Mouse (Mus musculus) frontal cortex, postnatal 36 days (tissue): ENCODE measurements around the gene Elovl5.
"Not testable (repeated sequence)": the region's sequence is repeated elsewhere in the genome, so short reads cannot be mapped to it uniquely, and the experiment has no call there.

Experiments
- DNase-seq, 2 experiments: peaks; one replicate each; pipeline ENCODE4 v3.0.0; 2022; ENCODE audit warnings: low spot score in 2 of 2

Elovl5 gene

DNA sequence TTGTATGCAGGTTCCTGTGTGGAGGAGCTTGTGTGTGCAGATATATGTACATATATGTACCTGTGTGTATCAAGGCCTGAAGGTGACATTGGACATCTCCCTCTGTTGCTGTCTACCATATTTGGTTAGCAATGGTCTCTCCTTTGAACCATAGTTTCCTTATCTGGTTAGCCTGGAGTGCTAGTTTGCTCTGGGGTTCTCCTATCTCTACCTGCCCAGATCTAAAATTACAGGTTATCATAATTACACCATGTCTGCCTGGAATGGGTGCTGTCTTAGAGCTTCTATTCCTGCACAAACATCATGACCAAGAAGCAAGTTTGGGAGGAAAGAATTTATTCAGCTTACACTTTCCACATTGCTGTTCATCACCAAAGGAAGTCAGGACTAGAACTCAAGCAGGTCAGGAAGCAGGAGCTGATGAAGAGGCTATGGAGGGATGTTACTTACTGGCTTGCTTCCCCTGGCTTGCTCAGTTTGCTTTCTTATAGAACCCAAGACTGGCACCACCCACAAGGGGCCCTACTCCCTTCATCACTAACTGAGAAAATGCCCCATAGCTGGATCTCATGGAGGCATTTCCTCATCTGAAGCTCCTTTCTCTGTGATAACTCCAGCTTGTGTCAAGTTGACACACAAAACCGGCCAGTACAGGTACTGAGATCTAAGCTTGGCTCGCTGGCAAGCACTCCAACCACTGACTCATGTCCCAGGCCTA is 76.5 kb downstream of the Elovl5 start:
- DNase-seq: not testable (repeated sequence)

DNA sequence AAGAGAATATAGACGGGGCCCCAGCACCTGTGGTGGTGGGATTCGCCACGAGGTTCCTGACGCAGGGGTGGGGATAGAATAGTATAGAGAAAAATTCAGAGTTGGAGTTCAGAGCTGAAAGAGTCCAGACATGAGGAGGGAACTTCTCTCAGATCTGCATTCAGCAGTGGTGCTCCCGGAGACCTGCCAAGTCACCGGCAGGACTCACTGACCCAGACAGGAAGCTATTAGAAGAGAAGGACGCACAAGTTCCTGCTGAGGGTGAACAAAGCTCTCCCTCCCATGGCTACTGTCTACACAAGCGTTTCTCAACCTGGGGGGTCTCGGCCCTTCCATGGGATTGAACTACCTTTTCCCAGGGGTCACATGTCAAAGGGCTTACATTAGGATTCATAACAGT is 78.1 kb downstream of the Elovl5 start:
- no peak for DNase-seq

DNA sequence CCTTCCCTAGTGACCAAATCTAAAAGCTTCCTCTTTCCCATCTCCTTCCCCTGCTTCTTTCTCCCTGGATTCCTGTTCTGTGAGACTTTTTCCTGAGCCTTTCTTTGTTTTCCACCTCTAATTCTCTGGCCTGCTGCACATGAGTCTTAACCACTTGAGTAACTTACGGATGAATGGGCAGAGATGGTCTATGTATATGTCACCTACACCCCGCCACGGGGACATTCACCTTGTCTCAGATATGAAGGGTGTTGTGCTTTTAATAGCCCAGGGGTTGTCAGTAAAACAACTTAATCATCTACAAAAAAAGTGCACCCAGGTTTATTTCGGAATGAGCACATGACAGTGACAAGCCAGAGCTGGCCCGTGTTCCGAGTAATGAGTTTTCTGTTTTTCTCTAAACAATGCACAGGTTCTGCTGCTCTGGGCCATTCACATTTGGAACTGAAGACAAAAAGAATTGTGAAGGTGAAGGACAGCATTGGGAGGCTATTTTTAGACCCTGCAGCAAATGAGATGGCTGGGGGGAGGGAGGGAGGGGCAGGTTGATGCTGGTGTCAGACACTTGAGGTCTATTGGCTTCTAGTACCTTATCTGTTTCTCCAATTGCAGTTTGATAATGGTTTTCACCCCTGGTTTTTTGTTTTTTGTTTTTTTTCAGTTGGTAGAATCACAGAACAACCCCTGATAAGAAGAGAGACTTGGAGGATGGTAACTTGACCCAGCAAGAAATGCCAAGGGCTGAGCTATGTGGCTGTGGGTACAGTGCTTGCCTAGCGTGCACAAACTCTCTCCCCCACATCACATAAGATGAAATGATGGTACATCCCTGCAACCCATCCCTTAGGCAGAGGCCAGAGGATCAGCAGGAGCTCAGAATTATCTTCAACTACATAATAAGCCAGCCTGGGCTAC is 83.7 kb downstream of the Elovl5 start:
- DNase-seq: no peak

DNA sequence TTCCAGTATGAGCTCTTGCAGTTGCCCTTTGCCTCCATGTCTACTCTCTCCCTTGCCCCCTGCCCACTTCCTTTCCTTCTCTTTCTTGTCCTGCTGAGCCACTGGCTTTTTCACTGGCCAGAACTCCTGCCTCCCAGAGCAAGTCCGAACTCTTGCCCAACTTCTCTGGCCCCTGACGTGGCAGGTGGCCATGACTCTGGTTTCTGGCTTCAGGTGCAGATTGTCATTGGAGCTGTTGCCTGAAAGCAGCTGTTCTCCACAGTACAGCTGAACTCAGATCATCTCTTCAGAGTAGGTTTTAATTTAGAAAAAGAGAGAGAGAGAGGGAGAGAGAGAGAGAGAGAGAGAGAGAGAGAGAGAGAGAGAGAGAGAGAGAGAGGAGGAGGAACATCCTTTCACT is 86.1 kb downstream of the Elovl5 start:
- no peak for DNase-seq

DNA sequence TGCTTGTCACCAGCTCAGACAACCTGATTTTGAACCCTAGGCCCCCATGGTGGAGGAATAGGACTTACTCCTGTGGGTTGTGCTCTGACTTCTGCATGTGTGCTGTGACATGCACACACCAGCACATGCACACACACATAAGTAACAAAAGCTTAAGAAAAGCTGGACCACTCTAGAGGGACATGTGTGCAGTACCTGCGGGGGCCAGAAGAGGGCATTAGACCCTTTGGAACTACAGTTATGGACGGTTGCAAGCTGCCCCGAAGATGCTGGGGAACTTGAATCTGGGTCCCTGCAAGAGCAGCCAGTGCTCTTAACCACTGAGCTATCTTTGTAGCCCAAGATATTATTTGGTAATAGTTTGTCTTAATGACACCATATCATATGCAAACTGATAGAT is 88.3 kb downstream of the Elovl5 start:
- no peak for DNase-seq

DNA sequence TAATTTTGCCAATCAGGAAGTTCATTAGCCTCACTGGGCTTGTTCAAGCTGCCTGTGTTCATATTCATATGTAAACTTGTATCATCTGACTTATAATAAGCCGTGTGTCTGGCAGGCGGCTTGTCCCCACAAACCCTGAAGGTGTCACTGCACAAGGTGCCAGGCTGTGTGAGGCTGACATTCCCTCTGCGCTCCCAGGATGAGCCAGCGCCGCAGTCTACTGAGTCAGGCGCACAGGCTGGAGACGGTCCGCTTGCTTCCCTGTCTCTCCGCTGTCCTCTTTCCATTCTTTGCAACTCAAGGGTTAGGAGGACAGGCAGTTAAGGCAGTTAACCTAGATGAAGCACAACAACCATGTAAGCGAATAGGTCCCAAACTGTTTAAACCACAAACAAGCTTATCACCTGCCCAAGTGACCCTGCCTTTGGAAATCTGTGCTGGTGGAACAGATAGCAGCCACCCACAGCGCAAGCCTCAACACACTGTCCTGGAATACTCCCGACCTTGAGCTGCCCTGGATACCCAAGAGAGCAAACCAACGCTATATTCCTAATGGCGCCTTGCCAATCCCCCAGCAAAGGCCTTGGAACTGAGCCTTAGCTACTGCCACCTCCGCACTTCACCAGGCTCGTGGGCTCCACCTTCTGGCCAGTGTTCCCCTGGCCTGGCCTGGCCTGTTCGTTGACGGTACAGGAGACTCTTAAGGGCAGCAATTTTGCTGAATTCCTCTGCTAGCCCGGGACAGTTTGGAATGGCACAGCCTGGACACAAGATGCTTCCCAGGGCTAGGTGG is 89.2 kb downstream of the Elovl5 start:
- peak; percentile 64 to 72 for DNase-seq

DNA sequence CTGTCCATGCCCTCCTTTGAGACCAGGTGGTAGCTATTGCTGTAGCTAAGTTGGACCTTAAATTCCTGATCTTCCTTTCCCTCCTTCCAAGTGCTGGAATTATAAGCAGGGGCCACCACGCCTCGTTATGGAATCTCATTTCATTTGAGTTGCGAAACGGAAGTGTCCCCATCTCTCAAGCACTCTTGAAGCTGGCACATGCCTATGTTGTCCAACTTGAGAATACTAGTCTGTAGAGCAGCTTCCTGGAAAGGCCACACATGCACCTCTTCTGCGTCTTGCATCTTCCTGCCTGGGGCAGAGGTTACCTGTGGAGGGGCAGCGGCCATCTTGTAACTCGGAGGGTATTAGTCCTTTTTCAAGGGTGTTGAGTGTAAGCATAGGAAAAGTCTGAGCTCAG is 92.2 kb downstream of the Elovl5 start:
- no peak for DNase-seq

DNA sequence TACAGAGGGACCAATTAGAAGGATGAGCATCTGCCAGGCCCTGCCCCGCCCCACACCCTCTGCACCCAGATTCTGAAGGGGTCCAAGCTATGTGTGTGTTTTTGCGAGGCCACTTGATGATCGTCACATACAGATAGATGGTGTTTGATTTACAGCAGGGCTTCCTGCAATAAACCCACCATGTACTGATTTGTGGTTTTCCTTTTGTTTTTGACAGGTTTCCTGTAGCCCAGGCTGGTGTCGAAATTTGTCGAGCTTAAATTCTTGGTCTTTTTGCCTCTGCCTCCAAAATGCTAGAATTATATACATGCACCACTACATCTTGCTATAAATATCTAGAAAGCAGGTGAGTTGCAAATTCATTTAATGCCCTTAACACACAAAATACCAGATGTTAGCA is 93.0 kb downstream of the Elovl5 start:
- DNase-seq: no peak

DNA sequence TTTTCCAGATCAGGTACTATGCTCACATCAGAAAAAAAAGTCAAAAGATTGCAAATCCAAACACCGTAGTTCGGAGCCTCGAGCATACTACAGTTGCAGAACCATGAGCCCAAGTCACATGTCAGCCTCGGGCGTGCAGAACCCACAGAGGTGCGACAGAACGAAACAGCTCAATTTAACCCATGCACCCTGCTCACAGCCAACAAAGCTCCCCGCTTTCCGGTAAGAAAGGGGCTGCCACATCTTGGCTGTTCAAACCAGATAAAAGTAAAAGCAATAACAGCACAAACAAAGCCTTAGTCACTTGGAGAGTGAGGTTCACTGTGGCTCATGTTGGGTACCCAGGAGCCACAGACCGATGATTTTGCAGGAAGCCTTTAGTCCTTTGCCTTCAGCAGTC is 93.5 kb downstream of the Elovl5 start:
- DNase-seq: no peak

DNA sequence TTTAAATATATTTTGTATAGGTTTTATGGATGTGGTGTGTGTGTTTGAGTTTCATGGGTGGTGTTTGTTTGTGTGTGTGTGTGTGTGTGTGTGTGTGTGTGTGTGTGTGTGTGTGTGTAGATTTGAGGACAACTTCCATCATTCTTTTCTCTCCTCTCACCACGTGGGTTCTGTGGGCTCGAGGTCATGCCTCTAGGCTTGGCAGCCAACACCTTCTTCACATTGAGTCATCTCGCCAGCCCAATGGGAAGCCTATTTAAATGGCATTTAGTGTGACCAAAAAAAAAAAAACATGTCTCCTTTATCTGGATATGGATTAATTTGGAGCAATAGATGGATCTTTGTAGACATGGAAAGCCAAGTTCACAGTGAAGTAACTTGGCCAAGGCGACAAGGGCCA is 94.9 kb downstream of the Elovl5 start:
- no peak for DNase-seq

DNA sequence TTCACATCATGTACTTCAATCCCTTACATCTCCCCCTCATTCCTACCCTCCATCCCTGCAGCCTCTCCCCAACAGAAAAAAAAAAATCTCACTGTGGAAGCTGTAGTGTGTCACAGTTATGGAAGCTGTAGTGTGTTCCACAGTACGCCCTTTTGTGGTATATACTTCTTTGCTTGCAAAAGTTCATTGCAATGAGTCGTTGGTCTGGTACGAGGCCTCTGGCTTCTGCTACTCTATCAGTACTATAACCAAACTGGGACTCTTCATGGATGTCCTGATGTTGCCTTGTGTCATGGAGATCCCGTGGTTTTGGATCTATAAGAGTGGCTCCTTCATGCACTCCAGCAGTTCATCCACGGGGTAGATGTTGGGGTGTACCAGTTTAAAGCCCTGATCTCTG is 95.5 kb downstream of the Elovl5 start:
- DNase-seq: no peak

DNA sequence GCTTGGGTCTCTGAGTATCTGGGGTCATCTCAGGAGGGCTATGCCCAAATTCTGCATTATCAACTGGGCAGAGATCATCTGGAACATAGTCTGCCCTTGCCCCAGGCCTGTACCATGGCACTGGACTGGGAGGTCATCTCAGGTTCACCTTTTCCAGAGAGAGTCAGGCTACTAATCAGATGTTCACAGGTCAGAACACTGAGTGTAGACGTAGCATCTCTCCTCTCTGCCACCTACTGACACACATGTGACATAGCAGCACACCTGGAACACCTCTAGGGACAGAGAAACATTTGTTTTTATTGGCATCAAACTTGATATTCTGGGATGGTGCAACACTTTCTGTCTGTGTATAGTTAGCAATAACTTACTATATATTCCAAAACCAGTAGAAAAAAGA is 96.6 kb downstream of the Elovl5 start:
- no peak for DNase-seq

DNA sequence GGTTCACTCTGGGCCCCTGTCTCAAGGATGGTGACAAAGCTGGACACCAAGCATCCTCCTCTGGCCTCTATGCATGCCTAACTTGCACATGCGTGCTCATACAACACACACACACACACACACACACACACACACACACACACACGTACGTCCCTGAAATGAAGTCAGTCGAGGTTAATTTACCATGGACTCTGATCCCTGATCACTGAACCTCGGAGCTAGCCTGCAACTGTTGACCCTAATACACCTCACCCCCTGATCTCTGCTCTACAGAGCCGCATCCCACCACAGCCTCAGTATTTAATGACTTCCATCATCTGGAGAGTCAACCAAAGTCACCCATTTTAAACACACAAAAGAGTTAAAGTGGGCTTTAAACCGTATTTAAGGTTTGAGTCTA is 98.7 kb downstream of the Elovl5 start:
- DNase-seq: no peak

DNA sequence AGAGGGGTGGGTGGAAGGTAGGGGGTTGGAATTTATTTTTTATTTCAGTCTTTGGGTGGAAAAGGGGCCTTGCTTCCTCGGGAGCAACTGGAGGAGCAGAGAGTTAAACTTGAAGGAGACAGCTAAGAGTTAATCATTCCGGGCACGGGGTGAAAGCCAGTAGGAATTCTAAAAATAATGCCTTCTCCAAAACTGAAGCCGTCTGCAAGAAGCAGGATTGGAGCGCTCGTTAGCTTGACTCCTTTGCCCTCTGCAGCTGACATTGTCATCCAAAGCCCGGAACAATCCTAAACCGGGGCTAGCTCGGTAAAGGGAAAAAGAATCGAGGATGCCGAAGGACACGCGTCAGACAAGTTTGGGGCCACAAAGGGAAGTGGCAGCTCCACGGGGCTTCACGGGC is 99.1 kb downstream of the Elovl5 start:
- DNase-seq: no peak

DNA sequence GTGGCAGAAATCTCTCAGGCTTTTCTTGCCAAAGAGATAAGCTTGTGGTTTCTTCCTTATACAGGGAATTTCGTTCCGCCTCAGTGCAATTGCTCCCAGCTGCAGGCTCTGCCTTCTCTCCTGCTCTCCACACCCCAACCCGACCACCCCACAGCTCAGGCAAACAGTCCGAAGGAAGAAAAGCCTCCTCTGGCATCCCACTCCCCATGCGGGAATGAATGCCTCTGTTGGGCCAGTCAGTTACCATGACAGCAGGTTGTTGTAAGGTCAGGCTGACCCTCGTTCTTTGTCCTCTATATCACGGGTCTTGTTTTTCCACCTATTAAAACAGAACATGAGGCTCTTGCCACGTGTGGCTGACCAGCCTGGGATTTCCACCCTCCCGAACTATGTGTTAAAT is 104.1 kb downstream of the Elovl5 start:
- DNase-seq: no peak

DNA sequence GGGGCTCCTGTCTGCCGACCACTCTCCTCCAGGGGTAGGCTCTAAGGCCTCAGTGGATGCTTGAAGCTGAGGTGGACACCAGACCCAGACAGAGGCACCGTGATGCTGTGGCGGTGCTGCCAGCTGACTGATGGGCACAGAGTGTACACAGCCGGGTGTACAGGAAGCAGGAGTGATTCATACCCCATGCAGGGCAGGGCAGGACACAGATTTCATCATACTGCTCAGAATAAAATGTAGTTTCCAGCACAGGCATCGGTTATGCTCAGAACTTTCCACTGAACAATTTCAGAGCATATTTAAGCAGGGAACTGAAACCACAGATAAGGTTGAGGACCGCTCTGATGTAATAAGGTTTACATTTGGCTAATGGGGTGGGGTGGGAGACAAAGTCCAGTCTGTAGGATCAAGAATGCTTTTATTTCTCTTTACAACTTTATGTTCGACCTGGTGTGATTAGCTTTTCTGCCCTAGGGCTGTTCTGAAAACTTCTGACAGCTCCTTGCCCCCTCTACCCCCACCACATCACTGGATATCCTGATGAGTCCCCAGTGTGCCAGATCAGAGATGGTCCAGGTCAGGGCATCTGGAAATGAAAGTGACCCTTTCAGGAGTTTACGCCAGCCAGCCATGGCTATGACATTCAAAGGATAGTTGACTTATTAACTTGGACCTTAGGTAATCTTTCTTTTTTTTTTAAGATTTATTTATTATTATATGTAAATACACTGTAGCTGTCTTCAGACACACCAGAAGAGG is 105.2 kb downstream of the Elovl5 start:
- no peak for DNase-seq

DNA sequence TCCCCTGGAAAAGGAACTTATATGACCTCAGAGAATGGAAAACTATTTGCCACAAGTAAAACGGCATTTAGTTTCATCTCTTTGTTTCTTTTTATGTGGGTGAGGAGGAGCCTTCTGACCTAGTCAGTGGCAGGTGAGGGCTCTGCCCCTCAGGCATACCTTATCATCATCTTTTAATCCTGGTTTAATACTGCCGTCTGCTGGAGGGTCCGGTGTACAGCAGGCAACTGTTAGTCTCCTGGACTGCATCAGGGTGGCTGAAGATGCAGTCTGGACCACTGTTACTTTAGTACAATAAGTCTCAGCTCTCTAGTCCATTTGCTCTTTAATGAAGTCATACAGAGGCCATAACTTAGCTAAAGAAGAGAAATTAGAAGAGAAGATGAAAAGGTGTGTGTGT is 107.7 kb downstream of the Elovl5 start:
- peak; percentile 55 to 73 for DNase-seq

DNA sequence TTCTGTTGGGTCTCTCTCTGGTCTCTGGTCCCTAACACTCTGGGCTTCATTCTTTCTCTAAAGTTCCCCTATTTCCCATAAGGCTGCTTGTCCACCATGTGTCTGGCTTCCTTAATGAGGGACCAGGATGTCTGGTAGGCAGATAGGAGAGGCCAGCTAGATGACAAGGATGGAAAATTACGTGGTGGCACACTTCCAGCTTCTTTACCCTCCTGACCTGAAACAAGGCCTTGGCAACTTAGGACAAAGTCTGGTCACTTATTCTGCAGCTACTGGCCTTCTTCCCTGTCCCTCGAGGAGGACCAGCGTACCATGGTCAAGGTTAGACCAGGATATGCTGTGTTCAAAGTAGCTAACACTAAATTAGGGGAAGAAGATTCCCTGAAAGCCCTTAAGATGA is 109.9 kb downstream of the Elovl5 start:
- no peak for DNase-seq

DNA sequence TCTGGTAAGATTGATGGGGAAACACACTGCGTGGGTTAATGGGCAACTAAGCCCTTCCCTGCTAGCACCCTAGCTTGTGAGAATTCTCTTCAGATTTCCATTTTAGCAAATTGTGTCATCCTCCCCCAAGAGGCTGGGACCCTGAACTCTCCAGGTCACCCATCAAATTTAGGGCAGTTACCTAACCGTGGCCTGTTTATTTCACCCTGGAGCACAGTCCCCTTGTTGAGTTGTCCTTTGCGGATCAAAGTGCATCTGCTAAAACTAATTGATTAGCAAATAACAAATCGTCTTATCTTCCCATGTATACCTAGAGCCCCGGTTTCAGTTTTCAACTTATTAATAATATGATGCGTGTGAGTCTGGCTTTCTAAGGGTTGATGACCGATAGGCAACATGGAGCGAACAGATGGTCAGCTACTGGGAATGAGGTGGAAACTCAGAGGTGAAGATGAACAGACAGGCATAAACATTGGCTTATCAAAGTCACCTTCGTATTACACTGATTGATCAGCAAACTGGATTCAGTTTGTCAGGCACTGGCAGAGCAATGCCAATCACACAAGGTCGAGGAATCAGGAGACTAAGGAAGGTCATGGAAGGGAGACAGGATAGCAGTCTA is 113.8 kb downstream of the Elovl5 start:
- DNase-seq: no peak

DNA sequence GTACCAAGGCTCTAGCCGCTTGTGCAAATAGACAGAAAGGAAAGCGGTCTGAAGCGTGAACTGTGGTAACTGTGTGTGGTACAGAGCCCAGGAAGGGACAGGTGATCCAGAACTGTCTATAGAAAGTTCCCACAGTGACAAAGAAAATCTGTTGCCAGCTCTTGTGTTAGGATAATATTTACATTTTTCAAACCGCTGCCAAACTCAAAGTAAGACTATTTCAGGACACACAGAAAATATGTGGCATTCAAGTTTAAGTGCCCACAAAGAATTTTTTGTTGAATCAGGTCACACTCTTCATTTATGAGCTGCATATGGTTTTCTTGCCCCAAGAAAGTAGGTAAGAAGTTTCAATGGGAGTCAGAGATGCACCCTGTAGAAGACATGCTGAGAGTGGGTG is 115.8 kb downstream of the Elovl5 start:
- DNase-seq: no peak
